Mouse (Mus musculus): ENCODE measurements around the gene Ptprr.

DNA sequence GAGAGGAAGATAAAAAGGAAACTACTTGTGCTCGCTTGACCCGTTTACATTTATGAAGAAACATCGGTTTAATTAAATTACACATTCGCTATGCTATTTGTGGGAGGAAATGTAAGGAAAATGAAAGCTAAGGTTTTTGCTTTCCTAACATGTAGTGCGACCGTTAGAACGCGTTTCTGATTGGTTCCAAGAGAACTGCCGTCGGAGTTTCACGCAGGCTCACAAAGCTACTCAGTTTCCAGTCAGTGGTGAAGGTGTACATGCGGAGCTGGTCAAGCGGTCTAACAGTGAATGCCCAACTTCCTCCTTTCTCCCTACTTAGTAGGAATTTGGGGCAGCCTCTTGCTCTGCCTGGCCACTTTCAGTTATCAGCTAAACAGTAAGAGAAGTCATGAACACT lies 78.5 kb downstream of the Ptprr start:
- TF ChIP-seq CTCF (IDR thresholded peaks at IDR 0.05; ENCODE audit: borderline replicate concordance, insufficient read depth, low read depth, low read length) (no peak), POLR2A (IDR thresholded peaks at IDR 0.05; ENCODE audit: borderline replicate concordance, insufficient read depth, low read length) (no peak)
